Mouse (Mus musculus): ENCODE results near the gene Clcn3.

Clcn3 gene

DNA sequence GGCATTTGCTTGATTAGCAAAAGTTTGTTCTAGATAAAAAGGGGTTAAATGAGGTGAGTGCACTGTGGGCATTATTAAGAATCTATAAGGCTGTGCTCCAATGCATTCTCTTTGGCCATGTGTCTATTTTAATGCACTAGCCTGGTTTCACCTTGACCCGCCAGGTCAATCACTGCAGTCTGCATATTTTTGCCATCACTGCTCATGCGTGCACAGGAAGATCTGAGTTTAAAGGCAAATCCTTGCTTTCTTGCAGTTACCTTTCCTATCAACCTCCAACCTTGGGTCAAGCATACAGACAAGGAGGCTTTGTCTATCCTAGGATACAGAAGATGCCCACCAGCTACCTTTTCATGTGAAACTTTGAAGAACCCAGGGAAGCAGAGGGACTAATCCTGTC, 113.3 kb downstream of the Clcn3 start:
- no peak for DNase-seq (ENCODE audit: inconsistent ontology term)

DNA sequence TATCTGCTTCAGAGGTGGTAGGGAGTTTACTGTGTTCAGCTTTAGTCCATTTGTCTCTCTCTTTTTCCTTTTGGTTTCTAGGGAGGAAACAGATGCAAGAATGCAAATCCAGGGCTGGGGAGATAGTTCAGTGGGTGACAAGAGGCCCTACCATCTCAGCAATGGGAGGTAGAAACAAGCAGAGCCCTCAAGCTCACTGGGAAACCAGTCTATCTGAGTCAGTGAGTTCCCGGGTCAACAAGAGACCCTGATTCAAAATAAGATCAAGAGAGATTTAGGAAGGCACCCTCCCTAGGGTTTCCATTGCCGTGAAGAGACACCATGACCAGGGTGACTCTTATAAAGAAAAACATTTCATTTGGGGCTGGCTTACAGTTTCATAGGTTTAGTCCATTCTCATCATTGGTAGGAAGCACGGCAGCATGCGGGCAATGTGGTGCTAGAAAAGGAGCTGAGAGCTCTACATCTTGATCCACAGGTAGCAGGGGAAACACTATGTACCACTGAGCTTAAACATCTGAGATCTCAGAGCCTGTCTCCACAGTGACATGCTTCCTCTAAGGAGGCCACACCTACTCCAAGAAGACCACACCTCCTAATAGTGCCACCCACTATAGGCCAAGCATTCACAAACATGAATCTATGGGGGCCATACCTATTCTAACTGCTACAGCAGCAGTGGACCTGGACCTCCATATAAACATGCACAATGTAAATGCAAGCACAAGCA, 114.7 kb downstream of the Clcn3 start:
- DNase-seq (ENCODE audit: inconsistent ontology term): no peak

DNA sequence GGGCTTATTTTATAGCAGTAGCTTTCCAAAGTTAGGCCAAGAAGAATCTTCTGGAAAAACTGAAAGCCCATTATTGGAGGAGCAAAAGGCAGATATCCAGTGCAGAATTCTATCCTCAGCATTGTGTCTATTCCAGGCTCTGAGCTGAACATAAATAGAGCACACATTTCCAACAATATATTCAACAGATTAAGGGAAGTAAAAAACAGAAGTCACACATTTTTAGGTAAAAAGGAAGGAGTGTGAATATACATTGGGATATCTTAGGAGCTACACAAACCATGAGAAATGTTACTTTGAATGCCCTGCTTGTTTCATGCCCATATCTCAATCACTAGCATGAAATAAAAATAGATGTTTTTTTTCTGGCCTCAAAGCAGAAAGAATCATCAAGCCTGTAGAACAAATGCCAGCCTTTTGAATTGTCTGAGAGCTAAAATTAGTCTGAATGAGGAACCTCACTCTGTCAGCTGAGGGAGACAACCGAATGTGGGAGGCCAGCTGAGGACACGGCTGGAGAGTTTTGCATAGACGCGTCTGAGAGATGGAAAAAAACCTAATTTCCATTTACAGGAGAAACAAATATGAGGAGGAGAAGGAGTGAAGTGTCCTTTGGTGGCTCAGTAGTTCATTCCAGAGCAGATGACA, 115.5 kb downstream of the Clcn3 start:
- DNase-seq (ENCODE audit: inconsistent ontology term): no peak

DNA sequence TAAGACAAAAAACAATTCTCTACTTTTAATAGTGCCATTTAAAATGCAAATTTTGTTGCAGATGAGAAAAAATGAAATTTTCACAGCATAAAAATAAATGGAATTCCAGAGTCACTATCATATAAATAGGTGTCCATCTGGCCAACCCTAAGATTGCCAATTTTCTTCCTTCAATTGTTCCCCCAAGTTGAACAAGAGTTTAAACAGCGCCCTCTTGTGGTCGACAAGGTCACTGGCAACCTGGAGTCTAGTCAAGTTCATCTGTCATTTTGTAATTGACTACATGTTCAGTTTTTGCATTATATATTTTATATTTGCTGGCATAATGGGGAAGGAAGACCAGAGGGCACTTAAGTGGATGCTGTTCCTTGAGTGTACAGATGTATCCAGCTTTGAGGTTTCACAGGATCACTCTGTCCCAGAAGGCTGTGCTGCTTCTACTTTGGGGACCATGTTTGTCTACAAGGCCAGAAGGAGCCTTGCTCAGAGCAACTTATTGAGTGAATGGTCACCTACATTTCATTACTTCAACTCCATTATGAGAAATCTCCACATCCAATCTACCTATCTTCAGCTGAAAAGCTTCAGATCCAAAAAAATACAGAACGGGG, 117.5 kb downstream of the Clcn3 start:
- DNase-seq (ENCODE audit: inconsistent ontology term): peak; percentile 65

DNA sequence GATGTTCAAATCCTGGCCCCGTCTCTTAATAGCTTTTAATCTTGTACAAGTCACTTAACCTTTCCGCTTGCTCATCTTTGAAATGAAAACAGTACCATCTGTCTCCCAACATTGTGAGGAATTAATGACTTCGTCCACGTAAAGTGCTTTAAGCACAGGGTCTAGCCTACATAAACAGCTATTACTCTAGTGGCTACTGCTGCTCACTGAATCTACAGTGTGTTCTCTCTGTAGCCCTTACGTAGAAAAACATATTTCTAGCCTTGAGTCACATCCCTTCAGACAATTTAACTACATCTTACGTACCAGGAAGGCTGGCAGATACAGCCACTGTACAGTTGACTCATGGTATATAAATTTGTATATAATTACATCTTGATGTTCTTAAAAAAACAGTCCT, 118.2 kb downstream of the Clcn3 start:
- DNase-seq (ENCODE audit: inconsistent ontology term): no peak

DNA sequence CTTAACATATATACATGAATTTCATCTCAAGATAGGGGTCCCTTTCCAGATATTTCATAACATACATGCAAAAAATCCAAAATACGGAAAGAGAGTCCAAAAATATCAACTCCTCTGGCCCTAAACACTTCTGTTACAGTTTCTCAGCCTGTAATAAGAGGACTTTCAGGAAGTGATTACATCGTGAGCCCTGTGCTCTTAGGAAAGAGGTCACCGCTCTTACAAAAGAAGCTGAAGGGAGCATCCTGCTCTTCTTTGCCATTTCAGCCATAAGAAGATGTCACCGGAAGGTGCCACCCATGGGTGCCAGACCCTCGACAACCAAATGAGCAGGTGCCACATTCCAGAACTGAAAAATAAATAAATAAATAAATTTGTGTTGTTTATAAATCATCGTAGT, 121.3 kb downstream of the Clcn3 start:
- DNase-seq (ENCODE audit: inconsistent ontology term): no peak

DNA sequence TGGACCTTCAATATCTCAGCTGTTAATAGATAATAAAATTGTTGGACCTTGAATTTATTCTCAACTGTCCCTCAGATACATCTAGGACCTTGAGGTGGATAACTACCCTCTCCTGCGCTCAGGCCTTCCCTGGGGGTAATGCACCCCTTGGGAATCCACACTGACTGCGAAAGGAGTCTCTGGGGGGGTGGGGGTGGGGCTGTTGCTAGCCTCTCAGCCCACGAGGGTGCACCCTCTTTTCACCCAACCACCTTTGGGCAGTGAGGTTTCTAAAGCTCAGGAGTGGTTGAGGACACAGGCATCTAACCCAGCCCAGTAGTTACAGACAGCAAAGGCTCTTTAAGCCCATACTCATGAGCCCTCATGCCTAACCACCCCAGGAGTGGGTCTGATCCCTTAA, 122.4 kb downstream of the Clcn3 start:
- DNase-seq (ENCODE audit: inconsistent ontology term): no peak
